13 mouse cellular contexts compared by ENCODE assay signal in the genomic region with DNA sequence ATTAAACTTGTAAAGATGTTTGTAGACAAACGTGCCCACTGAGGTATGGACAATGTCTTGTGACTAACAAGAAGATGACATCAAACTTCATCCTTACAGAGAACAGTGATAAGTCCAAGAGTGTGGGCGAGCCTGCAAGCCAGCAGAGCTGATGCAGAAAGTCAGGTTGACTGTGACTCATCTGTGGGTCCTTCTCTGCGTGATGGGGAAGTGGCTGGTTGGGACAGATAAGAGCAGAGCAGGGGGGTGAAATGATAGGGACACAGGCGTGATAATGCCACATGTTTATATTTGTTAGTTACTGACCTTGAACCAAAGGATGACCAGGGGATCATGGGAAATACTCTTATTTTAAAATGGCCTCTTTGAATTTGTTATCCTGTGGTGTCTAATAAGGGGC. TPM values are rescaled to one million over a fixed set of nuclear protein-coding genes. Genes with fewer than 3 reads are reported as not detected.
DNase-seq lines count a peak whose midpoint lies in the region; ATAC-seq and TF ChIP-seq lines count a peak whose summit lies in the region.
"Had no signal": no experiment of that assay in that cellular context is flagged by ENCODE, and none has a peak within 500 bp of the region (broad histone marks: within the 10 kb centered on the region; RNA-seq: fewer than 3 reads in every experiment).

No protein-coding gene starts in this region.

- no peak overlapping the region for H3K9ac ChIP-seq in heart, embryonic 11.5 days (ENCODE audit: low read depth, low read length)
- peak overlapping the region; percentile 60 for H3K9ac ChIP-seq in liver, embryonic 16.5 days (ENCODE audit: low read depth, low read length)
- H3K9ac ChIP-seq in midbrain, postnatal 0 days (replicated peaks; ENCODE audit: low read length, poor library complexity, severe bottlenecking), result no peak overlapping the region
- H3K9ac ChIP-seq: forebrain, embryonic 15.5 days; hindbrain, embryonic 14.5 days; lung, embryonic 14.5 days had no signal

- no peaks in the 10 kb centered on the region for H3K79me2 ChIP-seq in C2C12 (ENCODE audit: control insufficient read depth, insufficient read depth)

- peak overlapping the region; percentile 71 for H3K27ac ChIP-seq in heart, embryonic 11.5 days (ENCODE audit: low read depth, low read length)
- H3K27ac ChIP-seq in liver, embryonic 16.5 days (ENCODE audit: low read length), result peak overlapping the region; percentile 91
- H3K27ac ChIP-seq in midbrain, postnatal 0 days (ENCODE audit: low read depth, low read length), result no peak overlapping the region
- H3K27ac ChIP-seq: forebrain, embryonic 15.5 days; hindbrain, embryonic 14.5 days; kidney, postnatal 0 days had no signal

- intact Hi-C loops in heart, postnatal 36 days (cut with DNase I), result no loop called here

- DNase-seq in heart, postnatal 36 days, result no peak
- DNase-seq in c-Kit-positive CD71-positive TER-119-positive erythroid progenitor cells, embryonic 14.5 days (ENCODE audit: low spot score), result peak; percentile 68
- no peak for DNase-seq in midbrain, postnatal 0 days (ENCODE audit: low spot score)
- DNase-seq in testis, postnatal 14 days (ENCODE audit: low spot score), result no peak
- no peak for DNase-seq in thymus, postnatal 36 days
- DNase-seq: cerebellum, adult 11-12 months; lung, embryonic 14.5 days had no signal

- ATAC-seq in heart, embryonic 11.5 days (replicated peaks; ENCODE audit: insufficient number of reproducible peaks, low FRiP score, low TSS enrichment), result peak; percentile 94
- peak; percentile 96 for ATAC-seq in liver, embryonic 16.5 days (ENCODE audit: low read depth)
- no peak for ATAC-seq in midbrain, postnatal 0 days (ENCODE audit: low FRiP score)
- ATAC-seq: forebrain, embryonic 15.5 days had no signal

- no peaks in the 10 kb centered on the region for H3K9me3 ChIP-seq in heart, embryonic 11.5 days (replicated peaks; ENCODE audit: control insufficient read depth, low read length)
- H3K9me3 ChIP-seq in liver, embryonic 16.5 days (replicated peaks; ENCODE audit: control insufficient read depth, low read length), result peaks cover 2% of the 10 kb centered on the region; the same call in 1 of the 2 replicates
- no peaks in the 10 kb centered on the region for H3K9me3 ChIP-seq in midbrain, postnatal 0 days (ENCODE audit: low read length)
- H3K9me3 ChIP-seq: forebrain, embryonic 15.5 days had no signal

- no peak for TF ChIP-seq CTCF in C2C12 (IDR thresholded peaks at IDR 0.05; ENCODE audit: control insufficient read depth, insufficient read depth, insufficient read length)
- no peak for TF ChIP-seq CTCF in midbrain, postnatal 0 days (IDR thresholded peaks at IDR 0.05)

- no peaks in the 10 kb centered on the region for H3K27me3 ChIP-seq in heart, embryonic 11.5 days (ENCODE audit: control insufficient read depth, insufficient read depth, low read length)
- H3K27me3 ChIP-seq in C2C12 (ENCODE audit: control insufficient read depth, insufficient read depth, insufficient read length), result no peaks in the 10 kb centered on the region
- no peaks in the 10 kb centered on the region for H3K27me3 ChIP-seq in liver, embryonic 16.5 days (ENCODE audit: control insufficient read depth, insufficient read depth, low read depth, low read length)
- no peaks in the 10 kb centered on the region for H3K27me3 ChIP-seq in midbrain, postnatal 0 days (ENCODE audit: insufficient read depth, low read length)
- H3K27me3 ChIP-seq: forebrain, embryonic 15.5 days had no signal

- H3ac ChIP-seq in C2C12 (ENCODE audit: control insufficient read depth, insufficient read length, low read depth), result no peak overlapping the region

- 30% methylated on average over 4 of the region's 4 CpGs for WGBS in heart, embryonic 11.5 days (ENCODE audit: insufficient replicate concordance)
- 18% methylated on average over 4 of the region's 4 CpGs for WGBS in liver, embryonic 16.5 days (ENCODE audit: insufficient replicate concordance)
- 68% methylated on average over 4 of the region's 4 CpGs for WGBS in midbrain, postnatal 0 days

- no peaks in the 10 kb centered on the region for H3K36me3 ChIP-seq in heart, embryonic 11.5 days (ENCODE audit: control insufficient read depth, insufficient read depth, low read length)
- no peaks in the 10 kb centered on the region for H3K36me3 ChIP-seq in C2C12 (ENCODE audit: control insufficient read depth, insufficient read depth)
- H3K36me3 ChIP-seq in liver, embryonic 16.5 days (ENCODE audit: control insufficient read depth, insufficient read depth), result no peaks in the 10 kb centered on the region
- no peaks in the 10 kb centered on the region for H3K36me3 ChIP-seq in midbrain, postnatal 0 days (ENCODE audit: insufficient read depth, low read length)
- H3K36me3 ChIP-seq: forebrain, embryonic 15.5 days had no signal

- H3K79me3 ChIP-seq in C2C12 (ENCODE audit: low read depth), result no peaks in the 10 kb centered on the region

- no peak overlapping the region for H3K4me2 ChIP-seq in heart, embryonic 11.5 days
- peak overlapping the region; percentile 48 for H3K4me2 ChIP-seq in liver, embryonic 16.5 days (ENCODE audit: low read depth, low read length)
- no peak overlapping the region for H3K4me2 ChIP-seq in midbrain, postnatal 0 days (ENCODE audit: low read depth, low read length, poor library complexity, severe bottlenecking)
- H3K4me2 ChIP-seq: forebrain, embryonic 15.5 days; hindbrain, embryonic 14.5 days; lung, embryonic 14.5 days had no signal

- H3K4me3 ChIP-seq in heart, embryonic 11.5 days (ENCODE audit: low read depth, low read length), result no peak overlapping the region
- H3K4me3 ChIP-seq in C2C12 (ENCODE audit: insufficient read depth, poor library complexity, severe bottlenecking), result no peak overlapping the region
- H3K4me3 ChIP-seq in liver, embryonic 16.5 days (ENCODE audit: low read depth, low read length), result no peak overlapping the region
- H3K4me3 ChIP-seq in midbrain, postnatal 0 days (ENCODE audit: low read depth, low read length), result no peak overlapping the region
- H3K4me3 ChIP-seq: forebrain, embryonic 15.5 days had no signal

- peaks cover 3% of the 10 kb centered on the region; the same call in 1 of the 2 replicates for H3K4me1 ChIP-seq in heart, embryonic 11.5 days (ENCODE audit: control insufficient read depth, insufficient read depth, low read length)
- H3K4me1 ChIP-seq in liver, embryonic 16.5 days (ENCODE audit: control insufficient read depth, low read depth, low read length), result peaks cover 38% of the 10 kb centered on the region
- H3K4me1 ChIP-seq in midbrain, postnatal 0 days (ENCODE audit: insufficient read depth, low read length), result peaks cover 5% of the 10 kb centered on the region; the same call in 1 of the 2 replicates
- H3K4me1 ChIP-seq: forebrain, embryonic 15.5 days had no signal

TF ChIP-seq in C2C12, 6 proteins besides CTCF, POLR2A, EP300 and RAD21:
- TF ChIP-seq MYOD1 (IDR thresholded peaks at IDR 0.05; ENCODE audit: control insufficient read depth, insufficient read length, low read depth), result peak; percentile 33
- no peak for TF ChIP-seq USF1 (IDR thresholded peaks at IDR 0.05; ENCODE audit: low read depth)
TF ChIP-seq in C2C12: peak in this region for 1.

RNA-seq across cellular contexts. Expression of a gene that starts 23.3 kb away (rescaled TPM):
- 17.6 and 27.3 TPM in 2 replicates for polyA plus RNA-seq in heart, embryonic 11.5 days (2014; fragmentation: Nextera tagmentation; extraction: Ambion mirVana)
- 1 to 10 TPM; 1.0 to 3.2 TPM for total RNA-seq in heart, postnatal 36 days (2021)
- polyA plus RNA-seq in C2C12 (2012; fragmentation: generic; extraction: Trizol), result 0.67 TPM
- polyA plus RNA-seq in liver, embryonic 16.5 days (2015; fragmentation: Nextera tagmentation; extraction: Ambion mirVana), result 47.8 and 49.9 TPM in 2 replicates
- 0.22 and 0.42 TPM in 2 replicates for total RNA-seq in midbrain, postnatal 0 days (2014; rRNA removed)
- polyA plus RNA-seq in midbrain, postnatal 0 days (2015; fragmentation: Nextera tagmentation; extraction: Ambion mirVana), result 0.65 and 1.1 TPM in 2 replicates

RNA-seq across cellular contexts. Expression of a gene that starts 37.7 kb away (rescaled TPM):
- 0.80 and 1.00 TPM in 2 replicates for polyA plus RNA-seq in heart, embryonic 11.5 days (2014; fragmentation: Nextera tagmentation; extraction: Ambion mirVana)
- under 1 TPM; 0.68 to 0.86 TPM for total RNA-seq in heart, postnatal 36 days (2021)
- polyA plus RNA-seq in C2C12 (2012; fragmentation: generic; extraction: Trizol), result 0.08 TPM
- 1.3 and 1.9 TPM in 2 replicates for polyA plus RNA-seq in liver, embryonic 16.5 days (2015; fragmentation: Nextera tagmentation; extraction: Ambion mirVana)
- 0.11 and 0.14 TPM in 2 replicates for total RNA-seq in midbrain, postnatal 0 days (2014; rRNA removed)
- 0.28 and 0.34 TPM in 2 replicates for polyA plus RNA-seq in midbrain, postnatal 0 days (2015; fragmentation: Nextera tagmentation; extraction: Ambion mirVana)

RNA-seq across cellular contexts. Expression of a gene that starts 57.7 kb away (rescaled TPM):
- 6.5 and 6.6 TPM in 2 replicates for polyA plus RNA-seq in heart, embryonic 11.5 days (2014; fragmentation: Nextera tagmentation; extraction: Ambion mirVana)
- 1 to 10 TPM; 2.5 to 2.6 TPM for total RNA-seq in heart, postnatal 36 days (2021)
- 0.23 TPM for polyA plus RNA-seq in C2C12 (2012; fragmentation: generic; extraction: Trizol)
- 5.7 and 7.1 TPM in 2 replicates for polyA plus RNA-seq in liver, embryonic 16.5 days (2015; fragmentation: Nextera tagmentation; extraction: Ambion mirVana)
- total RNA-seq in midbrain, postnatal 0 days (2014; rRNA removed), result 1.7 and 2.2 TPM in 2 replicates
- polyA plus RNA-seq in midbrain, postnatal 0 days (2015; fragmentation: Nextera tagmentation; extraction: Ambion mirVana), result 0.63 and 0.90 TPM in 2 replicates
